Mouse (Mus musculus) ES-Bruce4 (cell line): Measurements from ENCODE around the gene Insyn1. TPM values are rescaled to one million over a fixed set of nuclear protein-coding genes. Genes with fewer than 3 reads are reported as not detected.

Experiments
- H3K27ac ChIP-seq: 2 replicates; pipeline ENCODE4 v1.5.1; 2012; ENCODE audit warnings: low read length, inconsistent platforms; ENCODE audit not compliant: insufficient read depth
- H3K27me3 ChIP-seq: 2 replicates; pipeline ENCODE4 v1.6.1; 2012; ENCODE audit warnings: mild to moderate bottlenecking, low read length, inconsistent platforms; ENCODE audit not compliant: control insufficient read depth, poor library complexity, insufficient read depth, severe bottlenecking
- H3K36me3 ChIP-seq: 2 replicates; pipeline ENCODE4 v1.6.1; 2012; ENCODE audit warnings: inconsistent platforms, mild to moderate bottlenecking, low read length, moderate library complexity; ENCODE audit not compliant: control insufficient read depth, poor library complexity, insufficient read depth, severe bottlenecking
- H3K4me1 ChIP-seq: one replicate; pipeline ENCODE4 v1.8.1; 2011; ENCODE audit warnings: low read length; ENCODE audit not compliant: control insufficient read depth, insufficient read depth
- H3K4me3 ChIP-seq: 2 replicates; pipeline ENCODE4 v1.5.1; 2011; ENCODE audit warnings: low read depth, mild to moderate bottlenecking, low read length
- H3K9ac ChIP-seq: 2 replicates; pipeline ENCODE4 v1.6.1; 2012; ENCODE audit warnings: low read depth, mild to moderate bottlenecking, inconsistent platforms; ENCODE audit not compliant: poor library complexity, severe bottlenecking
- H3K9me3 ChIP-seq: replicated peaks from 2 replicates; pipeline ENCODE4 v1.6.1; 2012; ENCODE audit warnings: mild to moderate bottlenecking, low read length, inconsistent platforms; ENCODE audit not compliant: control insufficient read depth, poor library complexity, insufficient read depth, severe bottlenecking
- CTCF ChIP-seq: IDR thresholded peaks from one replicate; pipeline ENCODE4 v1.8.1; 2011; ENCODE audit warnings: low read depth, low read length
- EP300 ChIP-seq: IDR thresholded peaks from 2 replicates; pipeline ENCODE4 v1.6.1; 2011; ENCODE audit warnings: low read depth, low read length; ENCODE audit not compliant: insufficient read depth
- POLR2A ChIP-seq: IDR thresholded peaks from one replicate; pipeline ENCODE4 v1.8.1; 2011; ENCODE audit warnings: low read length; ENCODE audit not compliant: insufficient read depth
- polyA plus RNA-seq: library from polyadenylated mRNA; stranded (reverse); fragments of >200 nt; gene quantifications from 2 replicates; pipeline ENCODE4 v1.2.4, GENCODE M21; 2011; ENCODE audit warnings: low read depth; ENCODE audit not compliant: missing spikeins, insufficient read depth, insufficient read length

Insyn1 gene
- polyA plus RNA-seq, 1 experiment = 2.2 TPM

- no peaks in the 10 kb centered on the region for H3K36me3 ChIP-seq
Observed at GRCm38 (mm10) chr9:58525108-58525507, 36.7 kb downstream of the Insyn1 start.

DNA sequence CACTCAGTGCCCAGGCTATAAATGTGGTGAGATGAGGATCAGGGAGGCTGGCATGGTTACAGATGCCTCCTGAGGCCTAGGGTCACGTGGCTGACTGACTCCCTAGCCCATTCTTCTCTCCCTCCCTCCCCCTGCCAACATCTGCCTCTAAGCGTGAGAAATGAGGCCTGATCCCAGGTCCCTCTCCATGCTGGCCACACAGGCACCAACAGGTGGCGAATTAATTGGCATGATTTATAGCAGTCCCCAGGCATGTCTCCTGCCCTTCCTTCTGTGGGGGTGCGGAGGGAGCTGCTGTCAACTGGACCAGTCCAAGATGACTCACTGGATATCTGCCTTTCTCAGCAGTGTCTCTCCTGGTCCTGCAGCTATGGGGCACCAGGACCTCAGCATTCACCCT lies 39.4 kb downstream of the Insyn1 start:
- no peaks in the 10 kb centered on the region for H3K9me3 ChIP-seq
- H3K36me3 ChIP-seq = no peaks in the 10 kb centered on the region
- no peaks in the 10 kb centered on the region for H3K4me1 ChIP-seq
- H3K4me3 ChIP-seq = no peak overlapping the region
- TF ChIP-seq CTCF (no peak), POLR2A (no peak)
- H3K9ac ChIP-seq = no peak overlapping the region
- H3K27ac ChIP-seq = no peak overlapping the region
- H3K27me3 ChIP-seq = no peaks in the 10 kb centered on the region

More at GRCm38 (mm10) chr9:58525108-58525507, 36.7 kb downstream of the Insyn1 start:
- no peaks in the 10 kb centered on the region for H3K27me3 ChIP-seq
- H3K4me3 ChIP-seq = no peak overlapping the region
- H3K9ac ChIP-seq = no peak overlapping the region
- no peak overlapping the region for H3K27ac ChIP-seq
- no peaks in the 10 kb centered on the region for H3K4me1 ChIP-seq
- TF ChIP-seq POLR2A (no peak), EP300 (no peak), CTCF (no peak)
- no peaks in the 10 kb centered on the region for H3K9me3 ChIP-seq

- TF ChIP-seq POLR2A = no peak
- TF ChIP-seq CTCF = no peak
- no peak for TF ChIP-seq EP300
- no peaks in the 10 kb centered on the region for H3K36me3 ChIP-seq
Observed at GRCm38 (mm10) chr9:58530407-58530806, 42.0 kb downstream of the Insyn1 start.

GRCm38 (mm10) chr9:58532236-58532635 lies 43.8 kb downstream of the Insyn1 start:
- Histone ChIP-seq H3K27ac (no peak overlapping the region), H3K27me3 (no peaks in the 10 kb centered on the region), H3K4me1 (no peaks in the 10 kb centered on the region), H3K9ac (no peak overlapping the region), H3K4me3 (no peak overlapping the region), H3K9me3 (no peaks in the 10 kb centered on the region), H3K36me3 (no peaks in the 10 kb centered on the region)
- TF ChIP-seq EP300 (no peak), POLR2A (no peak), CTCF (no peak)

More at GRCm38 (mm10) chr9:58530407-58530806, 42.0 kb downstream of the Insyn1 start:
- Histone ChIP-seq H3K9ac (no peak overlapping the region), H3K27me3 (no peaks in the 10 kb centered on the region), H3K27ac (no peak overlapping the region), H3K9me3 (no peaks in the 10 kb centered on the region), H3K4me3 (no peak overlapping the region), H3K4me1 (no peaks in the 10 kb centered on the region)

DNA sequence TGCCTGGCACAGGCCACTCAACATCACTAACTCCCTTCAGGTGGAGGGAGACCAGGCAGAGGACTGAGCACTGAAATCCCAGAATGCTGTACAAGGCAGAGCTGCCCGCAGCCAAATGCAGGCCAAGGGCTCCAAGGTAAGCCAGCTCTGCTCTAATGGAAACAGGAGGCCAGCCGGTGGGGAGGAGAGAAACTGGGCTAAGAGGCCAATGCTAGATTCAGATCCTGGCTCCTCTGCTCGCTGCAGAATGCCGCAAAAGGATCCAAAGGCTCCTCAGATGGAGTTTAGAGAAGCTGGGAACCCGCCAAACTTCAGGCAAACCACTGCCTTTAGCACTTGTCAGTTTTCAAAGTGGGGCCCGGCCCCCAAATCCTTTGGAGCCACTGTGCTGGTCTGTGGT lies 44.9 kb downstream of the Insyn1 start:
- no peak overlapping the region for H3K9ac ChIP-seq
- no peak overlapping the region for H3K4me3 ChIP-seq
- H3K36me3 ChIP-seq = no peaks in the 10 kb centered on the region
- H3K27ac ChIP-seq = no peak overlapping the region
- no peak for TF ChIP-seq CTCF
- no peak for TF ChIP-seq EP300
- TF ChIP-seq POLR2A = no peak
- H3K27me3 ChIP-seq = no peaks in the 10 kb centered on the region
- H3K9me3 ChIP-seq = no peaks in the 10 kb centered on the region
- H3K4me1 ChIP-seq = no peaks in the 10 kb centered on the region

GRCm38 (mm10) chr9:58534766-58535165 lies 46.4 kb downstream of the Insyn1 start:
- Histone ChIP-seq H3K27ac (no peak overlapping the region), H3K27me3 (no peaks in the 10 kb centered on the region), H3K4me3 (no peak overlapping the region), H3K9me3 (no peaks in the 10 kb centered on the region), H3K9ac (no peak overlapping the region), H3K36me3 (no peaks in the 10 kb centered on the region), H3K4me1 (no peaks in the 10 kb centered on the region)
- TF ChIP-seq CTCF = peak; percentile 31
- no peak for TF ChIP-seq EP300
- no peak for TF ChIP-seq POLR2A
